Mouse (Mus musculus): ENCODE measurements around the gene Gstm6. TPM values are rescaled to one million over a fixed set of nuclear protein-coding genes. Genes with fewer than 3 reads are reported as not detected.
A peak's percentile ranks its signal among the peaks of the same experiment; 100 is the strongest.

Gstm6 gene
- polyA plus RNA-seq, 1 experiment = 1.3 TPM

GRCm38 (mm10) chr3:107925335-107925734 is 18.2 kb downstream of the Gstm6 start:
- H3K36me3 ChIP-seq (ENCODE audit: control insufficient read depth, insufficient read depth, low read length) = no peaks in the 10 kb centered on the region
- no peak overlapping the region for H3K27ac ChIP-seq (ENCODE audit: control insufficient read depth, insufficient read depth, low read length)
- DNase-seq = no peak
- H3K27me3 ChIP-seq (ENCODE audit: control insufficient read depth, insufficient read depth, low read length) = no peaks in the 10 kb centered on the region
- TF ChIP-seq POLR2A (IDR thresholded peaks at IDR 0.05; ENCODE audit: control insufficient read depth, extremely low read depth, insufficient read depth, low read length, poor library complexity) = no peak
- TF ChIP-seq CTCF (IDR thresholded peaks at IDR 0.05; ENCODE audit: borderline replicate concordance, control insufficient read depth, extremely low read depth, insufficient read depth, low read length, poor library complexity) = no peak
- no peaks in the 10 kb centered on the region for H3K4me1 ChIP-seq (replicated peaks; ENCODE audit: control insufficient read depth, insufficient read depth, low read length)
- WGBS = 95% methylated on average over 3 of the region's 3 CpGs
- H3K4me3 ChIP-seq (ENCODE audit: control insufficient read depth, insufficient read depth, low read length) = no peak overlapping the region

- Histone ChIP-seq H3K27ac (ENCODE audit: control insufficient read depth, insufficient read depth, low read length) (no peak overlapping the region), H3K4me1 (replicated peaks; ENCODE audit: control insufficient read depth, insufficient read depth, low read length) (no peaks in the 10 kb centered on the region)
- WGBS = 95% methylated on average over 5 of the region's 5 CpGs
Measured at GRCm38 (mm10) chr3:107920348-107920747, 23.2 kb downstream of the Gstm6 start.

GRCm38 (mm10) chr3:107917783-107918408 is 25.7 kb downstream of the Gstm6 start:
- DNase-seq = peak; percentile 46
- Histone ChIP-seq H3K27ac (ENCODE audit: control insufficient read depth, insufficient read depth, low read length) (no peak overlapping the region), H3K4me1 (replicated peaks; ENCODE audit: control insufficient read depth, insufficient read depth, low read length) (no peaks in the 10 kb centered on the region), H3K36me3 (ENCODE audit: control insufficient read depth, insufficient read depth, low read length) (no peaks in the 10 kb centered on the region), H3K4me3 (ENCODE audit: control insufficient read depth, insufficient read depth, low read length) (no peak overlapping the region), H3K27me3 (ENCODE audit: control insufficient read depth, insufficient read depth, low read length) (no peaks in the 10 kb centered on the region)
- TF ChIP-seq CTCF (IDR thresholded peaks at IDR 0.05; ENCODE audit: borderline replicate concordance, control insufficient read depth, extremely low read depth, insufficient read depth, low read length, poor library complexity) (no peak), POLR2A (IDR thresholded peaks at IDR 0.05; ENCODE audit: control insufficient read depth, extremely low read depth, insufficient read depth, low read length, poor library complexity) (no peak)
- WGBS = 63% methylated on average over 7 of the region's 7 CpGs

More at GRCm38 (mm10) chr3:107920348-107920747, 23.2 kb downstream of the Gstm6 start:
- H3K27me3 ChIP-seq (ENCODE audit: control insufficient read depth, insufficient read depth, low read length) = no peaks in the 10 kb centered on the region
- TF ChIP-seq POLR2A (IDR thresholded peaks at IDR 0.05; ENCODE audit: control insufficient read depth, extremely low read depth, insufficient read depth, low read length, poor library complexity) (no peak), CTCF (IDR thresholded peaks at IDR 0.05; ENCODE audit: borderline replicate concordance, control insufficient read depth, extremely low read depth, insufficient read depth, low read length, poor library complexity) (no peak)
- no peak for DNase-seq
- no peaks in the 10 kb centered on the region for H3K36me3 ChIP-seq (ENCODE audit: control insufficient read depth, insufficient read depth, low read length)
- H3K4me3 ChIP-seq (ENCODE audit: control insufficient read depth, insufficient read depth, low read length) = no peak overlapping the region

- Histone ChIP-seq H3K27ac (ENCODE audit: control insufficient read depth, insufficient read depth, low read length) (no peak overlapping the region), H3K4me1 (replicated peaks; ENCODE audit: control insufficient read depth, insufficient read depth, low read length) (no peaks in the 10 kb centered on the region), H3K4me3 (ENCODE audit: control insufficient read depth, insufficient read depth, low read length) (no peak overlapping the region), H3K27me3 (ENCODE audit: control insufficient read depth, insufficient read depth, low read length) (no peaks in the 10 kb centered on the region), H3K36me3 (ENCODE audit: control insufficient read depth, insufficient read depth, low read length) (no peaks in the 10 kb centered on the region)
- DNase-seq = no peak
- no peak for TF ChIP-seq POLR2A (IDR thresholded peaks at IDR 0.05; ENCODE audit: control insufficient read depth, extremely low read depth, insufficient read depth, low read length, poor library complexity)
- 80% methylated on average over 3 of the region's 3 CpGs for WGBS
Measured at GRCm38 (mm10) chr3:107917097-107917496, 26.5 kb downstream of the Gstm6 start.

GRCm38 (mm10) chr3:107916674-107917073 is 26.9 kb downstream of the Gstm6 start:
- no peaks in the 10 kb centered on the region for H3K27me3 ChIP-seq (ENCODE audit: control insufficient read depth, insufficient read depth, low read length)
- DNase-seq = no peak
- TF ChIP-seq POLR2A (IDR thresholded peaks at IDR 0.05; ENCODE audit: control insufficient read depth, extremely low read depth, insufficient read depth, low read length, poor library complexity) (no peak), CTCF (IDR thresholded peaks at IDR 0.05; ENCODE audit: borderline replicate concordance, control insufficient read depth, extremely low read depth, insufficient read depth, low read length, poor library complexity) (no peak)
- no peaks in the 10 kb centered on the region for H3K4me1 ChIP-seq (replicated peaks; ENCODE audit: control insufficient read depth, insufficient read depth, low read length)
- WGBS = 95% methylated on average over 15 of the region's 15 CpGs
- H3K36me3 ChIP-seq (ENCODE audit: control insufficient read depth, insufficient read depth, low read length) = no peaks in the 10 kb centered on the region
- H3K4me3 ChIP-seq (ENCODE audit: control insufficient read depth, insufficient read depth, low read length) = no peak overlapping the region
- no peak overlapping the region for H3K27ac ChIP-seq (ENCODE audit: control insufficient read depth, insufficient read depth, low read length)

GRCm38 (mm10) chr3:107905942-107906341 is 37.6 kb downstream of the Gstm6 start:
- TF ChIP-seq CTCF (IDR thresholded peaks at IDR 0.05; ENCODE audit: borderline replicate concordance, control insufficient read depth, extremely low read depth, insufficient read depth, low read length, poor library complexity) (no peak), POLR2A (IDR thresholded peaks at IDR 0.05; ENCODE audit: control insufficient read depth, extremely low read depth, insufficient read depth, low read length, poor library complexity) (no peak)
- H3K27me3 ChIP-seq (ENCODE audit: control insufficient read depth, insufficient read depth, low read length) = no peaks in the 10 kb centered on the region
- 54% methylated on average over 6 of the region's 6 CpGs for WGBS

More at GRCm38 (mm10) chr3:107905942-107906341, 37.6 kb downstream of the Gstm6 start:
- Histone ChIP-seq H3K4me3 (ENCODE audit: control insufficient read depth, insufficient read depth, low read length) (no peak overlapping the region), H3K4me1 (replicated peaks; ENCODE audit: control insufficient read depth, insufficient read depth, low read length) (no peaks in the 10 kb centered on the region), H3K27ac (ENCODE audit: control insufficient read depth, insufficient read depth, low read length) (no peak overlapping the region), H3K36me3 (ENCODE audit: control insufficient read depth, insufficient read depth, low read length) (no peaks in the 10 kb centered on the region)
- DNase-seq = no peak
